Mouse (Mus musculus) bone marrow, adult 2 months (tissue): ENCODE measurements around the gene Gas2.

Experiments used
- CTCF ChIP-seq: fragments of 200-500 bp; IDR thresholded peaks from 2 replicates; pipeline ENCODE4 v1.5.1; 2011; ENCODE audit warnings: low read length, control low read depth; ENCODE audit not compliant: control insufficient read depth, insufficient read depth
- POLR2A ChIP-seq: fragments of 200-500 bp; IDR thresholded peaks from 2 replicates; pipeline ENCODE4 v1.6.1; 2011; ENCODE audit warnings: low read depth, mild to moderate bottlenecking, control low read depth, low read length, borderline replicate concordance; ENCODE audit not compliant: control insufficient read depth

- TF ChIP-seq CTCF (no peak), POLR2A (no peak)
Observed at GRCm38 (mm10) chr7:51913292-51914050, 51.7 kb downstream of the Gas2 start.
